Mouse (Mus musculus): ENCODE results near the gene Acsm4. TPM values are rescaled to one million over a fixed set of nuclear protein-coding genes. Genes with fewer than 3 reads are reported as not detected.

Acsm4 gene
- polyA plus RNA-seq (2014; fragmentation: Nextera tagmentation; extraction: Ambion mirVana): not detected in 2 replicates

GRCm38 (mm10) chr7:119689726-119690125 is at the start of gene Acsm4:
TSS of gene Acsm4 (plus strand) at chr7:119690026.
- no peak for ATAC-seq (ENCODE audit: low FRiP score)
- Histone ChIP-seq H3K9ac (ENCODE audit: low read length) (no peak within 1 kb of the TSS), H3K4me1 (ENCODE audit: control insufficient read depth, insufficient read depth, low read length) (no peaks in the 10 kb centered on the region), H3K4me3 (ENCODE audit: low read depth, low read length) (no peak within 1 kb of the TSS), H3K27ac (ENCODE audit: low read depth, low read length) (no peak within 1 kb of the TSS), H3K27me3 (ENCODE audit: control insufficient read depth, insufficient read depth, low read length) (no peaks in the 10 kb centered on the region), H3K9me3 (ENCODE audit: control insufficient read depth, low read length) (no peaks in the 10 kb centered on the region), H3K4me2 (no peak within 1 kb of the TSS), H3K36me3 (ENCODE audit: control insufficient read depth, insufficient read depth, low read length) (no peaks in the 10 kb centered on the region)
- DNase-seq (ENCODE audit: low spot score, missing footprints): no peak
- 81% methylated on average over 5 of the region's 5 CpGs for WGBS

DNA sequence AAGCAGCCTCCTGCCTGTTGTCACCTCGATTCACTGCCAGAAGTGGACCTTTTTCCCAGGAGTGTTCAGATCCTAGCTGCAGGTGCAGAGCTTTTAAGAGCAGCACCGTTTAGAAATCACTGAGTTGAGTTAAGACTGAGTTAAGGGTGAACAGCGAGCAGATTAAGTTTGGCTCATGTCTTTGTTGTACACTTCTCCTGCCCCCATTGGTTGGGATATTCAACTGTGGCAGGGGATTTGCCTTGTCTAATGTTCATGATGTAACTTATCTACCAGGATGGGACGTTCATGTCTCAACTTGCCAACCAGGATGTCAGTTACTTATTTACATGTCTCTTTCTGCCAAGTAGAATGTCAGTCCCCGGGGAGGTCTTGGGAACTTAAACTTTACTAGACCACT is 47.5 kb upstream of the Acsm4 start:
- Histone ChIP-seq H3K4me3 (ENCODE audit: low read depth, low read length) (no peak overlapping the region), H3K36me3 (ENCODE audit: control insufficient read depth, insufficient read depth, low read length) (no peaks in the 10 kb centered on the region), H3K9ac (ENCODE audit: low read length) (no peak overlapping the region), H3K9me3 (ENCODE audit: control insufficient read depth, low read length) (no peaks in the 10 kb centered on the region), H3K4me2 (no peak overlapping the region), H3K27me3 (ENCODE audit: control insufficient read depth, insufficient read depth, low read length) (no peaks in the 10 kb centered on the region), H3K4me1 (ENCODE audit: control insufficient read depth, insufficient read depth, low read length) (no peaks in the 10 kb centered on the region), H3K27ac (ENCODE audit: low read depth, low read length) (no peak overlapping the region)
- no peak for DNase-seq (ENCODE audit: low spot score, missing footprints)
- WGBS: 78% methylated on average over 5 of the region's 5 CpGs
- no peak for ATAC-seq (ENCODE audit: low FRiP score)

DNA sequence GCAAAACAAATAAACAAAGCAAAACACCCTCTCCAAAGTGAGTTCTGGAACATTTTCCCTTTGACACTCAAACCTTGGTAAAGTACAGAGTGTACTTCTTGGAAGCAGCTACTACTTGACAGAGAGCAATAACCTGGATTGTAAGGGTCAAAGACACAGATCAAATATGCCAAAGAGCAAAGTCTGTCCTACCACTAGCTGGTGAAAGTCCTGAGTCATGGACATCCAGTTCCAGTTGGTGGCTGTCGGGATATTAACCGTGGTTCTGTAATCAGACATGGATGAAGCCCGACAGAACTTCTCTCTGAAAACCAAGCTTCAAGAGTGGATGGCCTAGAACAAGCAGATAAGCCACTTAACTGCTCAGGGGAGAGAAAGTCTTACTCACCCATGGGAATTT is 21.9 kb upstream of the Acsm4 start:
- ATAC-seq (ENCODE audit: low FRiP score) (no peak), DNase-seq (ENCODE audit: low spot score, missing footprints) (no peak)
- 94% methylated on average over 3 of the region's 3 CpGs for WGBS
- no peak overlapping the region for H3K9ac ChIP-seq (ENCODE audit: low read length)
- H3K9me3 ChIP-seq (ENCODE audit: control insufficient read depth, low read length): no peaks in the 10 kb centered on the region
- no peaks in the 10 kb centered on the region for H3K27me3 ChIP-seq (ENCODE audit: control insufficient read depth, insufficient read depth, low read length)
- no peaks in the 10 kb centered on the region for H3K36me3 ChIP-seq (ENCODE audit: control insufficient read depth, insufficient read depth, low read length)
- no peaks in the 10 kb centered on the region for H3K4me1 ChIP-seq (ENCODE audit: control insufficient read depth, insufficient read depth, low read length)
- no peak overlapping the region for H3K27ac ChIP-seq (ENCODE audit: low read depth, low read length)
- H3K4me2 ChIP-seq: no peak overlapping the region
- H3K4me3 ChIP-seq (ENCODE audit: low read depth, low read length): no peak overlapping the region

- no peaks in the 10 kb centered on the region for H3K4me1 ChIP-seq (ENCODE audit: control insufficient read depth, insufficient read depth, low read length)
- no peak overlapping the region for H3K4me2 ChIP-seq
- no peaks in the 10 kb centered on the region for H3K9me3 ChIP-seq (ENCODE audit: control insufficient read depth, low read length)
- no peak overlapping the region for H3K9ac ChIP-seq (ENCODE audit: low read length)
- DNase-seq (ENCODE audit: low spot score, missing footprints): no peak
- no peak for ATAC-seq (ENCODE audit: low FRiP score)
- no peak overlapping the region for H3K27ac ChIP-seq (ENCODE audit: low read depth, low read length)
- no peak overlapping the region for H3K4me3 ChIP-seq (ENCODE audit: low read depth, low read length)
- no peaks in the 10 kb centered on the region for H3K27me3 ChIP-seq (ENCODE audit: control insufficient read depth, insufficient read depth, low read length)
- no peaks in the 10 kb centered on the region for H3K36me3 ChIP-seq (ENCODE audit: control insufficient read depth, insufficient read depth, low read length)
- WGBS: 71% methylated on average over 5 of the region's 5 CpGs
Observed at GRCm38 (mm10) chr7:119670395-119670794, 19.4 kb upstream of the Acsm4 start.

- Histone ChIP-seq H3K4me2 (no peak overlapping the region), H3K36me3 (ENCODE audit: control insufficient read depth, insufficient read depth, low read length) (no peaks in the 10 kb centered on the region), H3K9me3 (ENCODE audit: control insufficient read depth, low read length) (no peaks in the 10 kb centered on the region), H3K4me1 (ENCODE audit: control insufficient read depth, insufficient read depth, low read length) (no peaks in the 10 kb centered on the region), H3K9ac (ENCODE audit: low read length) (no peak overlapping the region), H3K4me3 (ENCODE audit: low read depth, low read length) (no peak overlapping the region), H3K27ac (ENCODE audit: low read depth, low read length) (no peak overlapping the region), H3K27me3 (ENCODE audit: control insufficient read depth, insufficient read depth, low read length) (no peaks in the 10 kb centered on the region)
- 36% methylated on average over 6 of the region's 6 CpGs for WGBS
- DNase-seq (ENCODE audit: low spot score, missing footprints) (no peak), ATAC-seq (ENCODE audit: low FRiP score) (no peak)
Observed at GRCm38 (mm10) chr7:119670925-119671324, 18.9 kb upstream of the Acsm4 start.

DNA sequence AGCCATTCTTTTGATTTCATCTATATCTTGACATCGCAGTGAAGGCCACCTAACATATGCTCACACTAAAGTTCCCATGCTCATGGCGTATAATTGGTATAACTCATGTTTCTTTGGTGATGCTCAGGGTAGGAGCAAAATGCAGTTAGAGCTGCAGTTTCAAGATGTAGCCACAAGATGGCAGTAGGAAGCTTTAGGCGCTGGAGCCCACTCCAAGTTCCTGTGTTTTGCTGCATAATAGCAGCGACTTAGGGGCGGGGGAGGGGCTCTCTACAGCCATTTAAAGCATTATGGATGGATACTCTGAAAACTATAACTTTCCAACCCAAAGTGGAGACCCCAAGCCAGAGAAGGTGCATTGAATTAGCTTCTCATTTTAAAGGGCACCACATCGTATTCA is 16.4 kb upstream of the Acsm4 start:
- 17% methylated on average over 6 of the region's 6 CpGs for WGBS
- Histone ChIP-seq H3K36me3 (ENCODE audit: control insufficient read depth, insufficient read depth, low read length) (no peaks in the 10 kb centered on the region), H3K4me3 (ENCODE audit: low read depth, low read length) (no peak overlapping the region), H3K4me2 (no peak overlapping the region), H3K27me3 (ENCODE audit: control insufficient read depth, insufficient read depth, low read length) (no peaks in the 10 kb centered on the region), H3K9ac (ENCODE audit: low read length) (no peak overlapping the region), H3K9me3 (ENCODE audit: control insufficient read depth, low read length) (no peaks in the 10 kb centered on the region), H3K4me1 (ENCODE audit: control insufficient read depth, insufficient read depth, low read length) (no peaks in the 10 kb centered on the region), H3K27ac (ENCODE audit: low read depth, low read length) (no peak overlapping the region)
- ATAC-seq (ENCODE audit: low FRiP score) (peak; percentile 76), DNase-seq (ENCODE audit: low spot score, missing footprints) (peak; percentile 93)

- no peaks in the 10 kb centered on the region for H3K36me3 ChIP-seq (ENCODE audit: control insufficient read depth, insufficient read depth, low read length)
- no peaks in the 10 kb centered on the region for H3K27me3 ChIP-seq (ENCODE audit: control insufficient read depth, insufficient read depth, low read length)
- DNase-seq (ENCODE audit: low spot score, missing footprints) (no peak), ATAC-seq (ENCODE audit: low FRiP score) (no peak)
- WGBS: 77% methylated on average over 8 of the region's 8 CpGs
- no peak overlapping the region for H3K4me2 ChIP-seq
- no peak overlapping the region for H3K4me3 ChIP-seq (ENCODE audit: low read depth, low read length)
- H3K27ac ChIP-seq (ENCODE audit: low read depth, low read length): no peak overlapping the region
- H3K9ac ChIP-seq (ENCODE audit: low read length): no peak overlapping the region
- H3K9me3 ChIP-seq (ENCODE audit: control insufficient read depth, low read length): no peaks in the 10 kb centered on the region
- no peaks in the 10 kb centered on the region for H3K4me1 ChIP-seq (ENCODE audit: control insufficient read depth, insufficient read depth, low read length)
Observed at GRCm38 (mm10) chr7:119680107-119680506, 9.7 kb upstream of the Acsm4 start.

DNA sequence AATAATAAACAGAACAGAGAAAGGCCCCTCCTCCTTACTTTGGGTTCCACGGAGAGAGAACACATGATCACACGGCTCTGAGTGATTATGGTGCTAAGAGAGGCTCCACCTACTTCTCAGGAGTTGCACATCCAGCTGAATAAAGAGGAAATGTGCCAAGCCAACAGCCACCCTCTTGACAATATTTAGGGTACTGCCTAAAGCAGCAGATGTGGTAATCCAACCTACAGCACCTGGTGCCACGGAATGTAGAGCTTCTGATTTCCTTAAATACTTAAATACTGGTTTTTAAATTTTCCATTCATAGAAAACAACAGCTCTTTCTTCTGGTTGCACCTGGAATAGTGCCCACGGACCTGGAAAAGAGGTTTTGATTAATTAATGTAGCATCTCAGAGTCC is 7.1 kb upstream of the Acsm4 start:
- no peaks in the 10 kb centered on the region for H3K36me3 ChIP-seq (ENCODE audit: control insufficient read depth, insufficient read depth, low read length)
- no peak overlapping the region for H3K4me2 ChIP-seq
- H3K9me3 ChIP-seq (ENCODE audit: control insufficient read depth, low read length): no peaks in the 10 kb centered on the region
- no peak overlapping the region for H3K4me3 ChIP-seq (ENCODE audit: low read depth, low read length)
- no peak for ATAC-seq (ENCODE audit: low FRiP score)
- H3K27ac ChIP-seq (ENCODE audit: low read depth, low read length): no peak overlapping the region
- H3K9ac ChIP-seq (ENCODE audit: low read length): no peak overlapping the region
- H3K27me3 ChIP-seq (ENCODE audit: control insufficient read depth, insufficient read depth, low read length): no peaks in the 10 kb centered on the region
- no peak for DNase-seq (ENCODE audit: low spot score, missing footprints)
- H3K4me1 ChIP-seq (ENCODE audit: control insufficient read depth, insufficient read depth, low read length): no peaks in the 10 kb centered on the region
- WGBS: 77% methylated on average over 4 of the region's 4 CpGs

DNA sequence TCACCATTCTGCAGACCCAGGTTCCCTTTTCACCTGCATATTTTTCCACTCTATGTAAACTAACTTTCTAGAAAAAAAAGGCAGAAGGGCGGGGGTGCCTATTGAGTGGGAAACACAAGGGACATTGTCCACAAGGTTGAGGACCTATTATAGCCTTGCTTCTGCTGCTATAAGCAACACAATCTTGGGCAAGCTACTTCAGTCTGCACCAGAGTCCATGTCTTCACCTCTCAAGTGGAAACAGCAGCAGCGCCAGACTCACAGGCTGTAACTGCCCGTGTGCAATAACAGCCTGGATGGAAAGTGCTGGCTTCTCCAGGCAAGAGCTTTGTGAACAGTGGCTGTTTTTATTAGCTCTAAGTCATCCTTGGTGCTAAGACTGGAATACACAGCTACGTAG is 2.5 kb downstream of the Acsm4 start:
- H3K9ac ChIP-seq (ENCODE audit: low read length): no peak overlapping the region
- H3K4me2 ChIP-seq: no peak overlapping the region
- H3K9me3 ChIP-seq (ENCODE audit: control insufficient read depth, low read length): no peaks in the 10 kb centered on the region
- WGBS: 84% methylated on average over 4 of the region's 4 CpGs
- H3K4me3 ChIP-seq (ENCODE audit: low read depth, low read length): no peak overlapping the region
- ATAC-seq (ENCODE audit: low FRiP score): no peak
- H3K36me3 ChIP-seq (ENCODE audit: control insufficient read depth, insufficient read depth, low read length): no peaks in the 10 kb centered on the region
- H3K27ac ChIP-seq (ENCODE audit: low read depth, low read length): no peak overlapping the region
- DNase-seq (ENCODE audit: low spot score, missing footprints): no peak
- H3K4me1 ChIP-seq (ENCODE audit: control insufficient read depth, insufficient read depth, low read length): no peaks in the 10 kb centered on the region
- no peaks in the 10 kb centered on the region for H3K27me3 ChIP-seq (ENCODE audit: control insufficient read depth, insufficient read depth, low read length)

DNA sequence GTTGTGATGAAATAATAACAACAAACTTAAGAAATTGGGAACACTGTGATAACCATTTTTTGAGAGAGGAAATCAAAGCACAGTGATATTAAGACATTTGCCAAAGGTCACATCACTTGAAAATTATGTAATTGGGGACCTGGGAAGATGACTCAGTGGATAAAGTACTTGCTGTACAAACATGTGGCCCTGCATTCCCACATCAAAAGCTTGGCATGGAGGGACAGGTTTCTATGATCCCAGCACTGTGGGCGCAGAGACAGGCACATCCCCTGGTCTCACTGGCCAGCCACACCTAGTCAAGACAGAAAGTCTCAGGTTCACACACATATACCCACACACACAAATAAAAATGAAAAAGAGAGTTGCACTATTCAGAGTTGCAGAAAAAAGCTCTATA is 5.1 kb downstream of the Acsm4 start:
- no peaks in the 10 kb centered on the region for H3K27me3 ChIP-seq (ENCODE audit: control insufficient read depth, insufficient read depth, low read length)
- WGBS: 86% methylated on average over 1 of the region's 1 CpGs
- no peak overlapping the region for H3K9ac ChIP-seq (ENCODE audit: low read length)
- no peak overlapping the region for H3K4me3 ChIP-seq (ENCODE audit: low read depth, low read length)
- H3K27ac ChIP-seq (ENCODE audit: low read depth, low read length): no peak overlapping the region
- no peak overlapping the region for H3K4me2 ChIP-seq
- no peaks in the 10 kb centered on the region for H3K4me1 ChIP-seq (ENCODE audit: control insufficient read depth, insufficient read depth, low read length)
- no peak for DNase-seq (ENCODE audit: low spot score, missing footprints)
- no peak for ATAC-seq (ENCODE audit: low FRiP score)
- no peaks in the 10 kb centered on the region for H3K9me3 ChIP-seq (ENCODE audit: control insufficient read depth, low read length)
- no peaks in the 10 kb centered on the region for H3K36me3 ChIP-seq (ENCODE audit: control insufficient read depth, insufficient read depth, low read length)

Measured in midbrain, embryonic 11.5 days (tissue).